Mouse (Mus musculus): ENCODE results near the gene Slc19a3.

Gene Slc19a3

GRCm38 (mm10) chr1:83038109-83038672 is at the start of gene Slc19a3:
Gene Slc19a3, minus strand, starts transcription at chr1:83038448.
- no peak for DNase-seq (ENCODE audit: low spot score in 2 of 2)

- no peak for DNase-seq (ENCODE audit: low spot score in 2 of 2)
These were observed 46.5 kb upstream of the Slc19a3 start for GRCm38 (mm10) chr1:83084790-83085189.

- DNase-seq (ENCODE audit: low spot score in 2 of 2), result no peak
These were observed 38.8 kb upstream of the Slc19a3 start for GRCm38 (mm10) chr1:83077016-83077415.

GRCm38 (mm10) chr1:83076190-83076917 is 38.1 kb upstream of the Slc19a3 start:
- no peak for DNase-seq (ENCODE audit: low spot score in 2 of 2)

GRCm38 (mm10) chr1:83075526-83076189 is 37.4 kb upstream of the Slc19a3 start:
- DNase-seq (ENCODE audit: low spot score in 2 of 2), result no peak

GRCm38 (mm10) chr1:83067205-83067604 is 29.0 kb upstream of the Slc19a3 start:
- no peak for DNase-seq (ENCODE audit: low spot score in 2 of 2)

- no peak for DNase-seq (ENCODE audit: low spot score in 2 of 2)
These were observed 28.3 kb upstream of the Slc19a3 start for GRCm38 (mm10) chr1:83066577-83066976.

GRCm38 (mm10) chr1:83064851-83065250 is 26.6 kb upstream of the Slc19a3 start:
- no peak for DNase-seq (ENCODE audit: low spot score in 2 of 2)

- no peak for DNase-seq (ENCODE audit: low spot score in 2 of 2)
These were observed 22.4 kb upstream of the Slc19a3 start, which contains the start of gene Krtap28-13 for GRCm38 (mm10) chr1:83060643-83061042. Gene Krtap28-13, plus strand, starts transcription at chr1:83060930.

GRCm38 (mm10) chr1:83059278-83059677 is 21.0 kb upstream of the Slc19a3 start, which contains the start of gene A030005K14Rik:
Gene A030005K14Rik, minus strand, starts transcription at chr1:83059378.
- DNase-seq (ENCODE audit: low spot score in 2 of 2), result no peak

GRCm38 (mm10) chr1:83058481-83058880 is 20.2 kb upstream of the Slc19a3 start:
- DNase-seq (ENCODE audit: low spot score in 2 of 2), result no peak

- DNase-seq (ENCODE audit: low spot score in 2 of 2), result no peak
These were observed 6.7 kb upstream of the Slc19a3 start, which contains the start of gene Gm47969 for GRCm38 (mm10) chr1:83044882-83045427. Gene Gm47969, plus strand, starts transcription at chr1:83044932.

- no peak for DNase-seq (ENCODE audit: low spot score in 2 of 2)
These were observed 4.1 kb upstream of the Slc19a3 start, which contains the start of gene Krtap28-10 for GRCm38 (mm10) chr1:83042380-83042779. Gene Krtap28-10, minus strand, starts transcription at chr1:83042480.

GRCm38 (mm10) chr1:83039080-83039479 is 832 bp upstream of the Slc19a3 start:
- no peak for DNase-seq (ENCODE audit: low spot score in 2 of 2)

GRCm38 (mm10) chr1:83036892-83037667 is 1.2 kb downstream of the Slc19a3 start:
- no peak for DNase-seq (ENCODE audit: low spot score in 2 of 2)

- no peak for DNase-seq (ENCODE audit: low spot score in 2 of 2)
These were observed 3.7 kb downstream of the Slc19a3 start for GRCm38 (mm10) chr1:83034509-83034908.

- no peak for DNase-seq (ENCODE audit: low spot score in 2 of 2)
These were observed 5.7 kb downstream of the Slc19a3 start for GRCm38 (mm10) chr1:83032508-83032907.

GRCm38 (mm10) chr1:83031950-83032349 is 6.3 kb downstream of the Slc19a3 start:
- no peak for DNase-seq (ENCODE audit: low spot score in 2 of 2)

- DNase-seq (ENCODE audit: low spot score in 2 of 2), result no peak
These were observed 21.7 kb downstream of the Slc19a3 start for GRCm38 (mm10) chr1:83016556-83016955.

- no peak for DNase-seq (ENCODE audit: low spot score in 2 of 2)
These were observed 22.8 kb downstream of the Slc19a3 start for GRCm38 (mm10) chr1:83015329-83015879.

- DNase-seq (ENCODE audit: low spot score in 2 of 2), result no peak
These were observed 23.8 kb downstream of the Slc19a3 start for GRCm38 (mm10) chr1:83014477-83014876.

Measured in spleen, postnatal 14 days (tissue).